Mouse (Mus musculus): ENCODE data around the gene Pcyox1.

Gene Pcyox1

DNA sequence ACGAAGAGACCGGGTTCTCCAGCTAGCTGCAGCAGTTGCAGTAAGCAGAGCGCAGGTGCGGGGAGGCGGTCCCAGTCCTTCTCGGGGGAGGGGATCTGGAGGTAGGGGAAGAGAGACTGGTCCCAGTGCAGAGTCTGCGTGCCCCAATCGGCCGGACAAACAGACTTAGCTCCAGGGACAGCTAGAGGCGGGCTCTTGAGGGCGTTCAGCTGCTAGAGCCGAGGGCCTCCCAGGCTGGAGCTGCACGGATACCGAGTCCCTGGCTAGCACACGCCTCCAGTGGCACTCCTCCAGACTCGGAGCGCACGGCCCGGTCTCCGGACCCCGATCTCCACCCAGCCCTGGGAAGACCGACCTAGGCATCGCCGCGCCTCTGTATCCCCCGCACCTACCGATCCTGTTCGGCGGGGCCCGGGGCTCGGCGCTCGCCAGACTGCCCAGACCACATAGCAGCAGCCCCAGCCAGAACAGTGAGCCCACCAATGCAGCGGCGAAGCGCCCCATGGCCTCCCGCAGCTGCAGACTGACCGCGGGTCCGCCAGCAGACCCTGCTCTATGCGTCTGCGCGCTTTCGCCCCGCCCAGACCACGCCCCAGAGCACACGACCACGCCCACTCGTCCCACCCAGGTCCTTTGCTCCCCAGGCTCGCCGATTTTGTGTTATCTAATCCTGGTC is at the start of gene Pcyox1:
Pcyox1 (minus strand) TSS at position 574 of the 676 bp plus-strand sequence.
- in situ Hi-C loops (cut with MboI, MseI), result loop anchor here (10.0 kb wide), 1 partner anchor 1038 kb away; no protein-coding TSS in a partner anchor

DNA sequence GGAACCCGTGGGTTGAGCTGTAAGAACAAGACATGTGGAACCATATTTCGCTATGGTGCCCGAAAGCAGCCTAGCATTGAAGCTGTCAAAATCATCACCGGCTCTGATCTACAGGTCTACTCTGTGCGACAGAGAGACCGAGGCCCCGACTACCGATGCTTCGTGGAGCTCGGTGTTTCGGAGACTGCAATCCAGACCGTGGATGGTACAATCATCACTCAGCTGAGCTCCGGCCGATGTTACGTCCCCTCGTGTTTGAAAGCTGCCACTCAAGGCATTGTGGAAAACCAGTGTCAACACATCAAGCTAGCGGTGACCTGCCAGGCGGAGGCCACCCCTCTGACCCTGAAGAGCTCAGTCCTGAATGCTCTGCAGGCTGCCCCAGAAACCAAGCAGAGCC is 48.6 kb upstream of the Pcyox1 start:
- in situ Hi-C loops (cut with MboI, MseI), result no loop called here

- in situ Hi-C loops (cut with MboI, MseI), result no loop called here
These were observed 44.6 kb upstream of the Pcyox1 start for GRCm38 (mm10) chr6:86441571-86441970.

- in situ Hi-C loops (cut with MboI, MseI), result no loop called here
These were observed 42.6 kb upstream of the Pcyox1 start for GRCm38 (mm10) chr6:86439531-86439930.

- in situ Hi-C loops (cut with MboI, MseI), result no loop called here
These were observed 42.2 kb upstream of the Pcyox1 start for GRCm38 (mm10) chr6:86439119-86439496.

GRCm38 (mm10) chr6:86438272-86439118 is 41.5 kb upstream of the Pcyox1 start, which contains the start of gene C87436:
C87436 (plus strand) TSS chr6:86438374.
- in situ Hi-C loops (cut with MboI, MseI), result no loop called here

DNA sequence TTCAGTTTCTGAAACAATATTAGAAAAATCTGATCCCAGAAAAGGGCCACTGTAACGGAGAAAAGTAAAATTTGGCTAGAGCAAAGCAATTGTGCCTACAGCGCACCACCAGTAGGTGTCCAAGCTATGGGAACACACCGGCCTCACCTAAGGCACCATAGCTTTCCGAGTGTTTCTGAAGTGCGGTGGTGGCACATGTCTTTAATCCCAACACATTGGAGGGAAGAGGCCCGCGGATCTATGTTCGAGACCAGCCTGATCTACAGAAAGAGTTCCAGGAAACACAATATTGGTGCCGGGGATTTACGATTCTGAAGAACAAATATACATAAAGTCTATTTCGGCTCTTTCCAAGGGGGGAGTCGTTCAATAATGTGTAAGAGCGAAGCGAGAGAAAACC is 40.8 kb upstream of the Pcyox1 start:
- in situ Hi-C loops (cut with MboI, MseI), result no loop called here

DNA sequence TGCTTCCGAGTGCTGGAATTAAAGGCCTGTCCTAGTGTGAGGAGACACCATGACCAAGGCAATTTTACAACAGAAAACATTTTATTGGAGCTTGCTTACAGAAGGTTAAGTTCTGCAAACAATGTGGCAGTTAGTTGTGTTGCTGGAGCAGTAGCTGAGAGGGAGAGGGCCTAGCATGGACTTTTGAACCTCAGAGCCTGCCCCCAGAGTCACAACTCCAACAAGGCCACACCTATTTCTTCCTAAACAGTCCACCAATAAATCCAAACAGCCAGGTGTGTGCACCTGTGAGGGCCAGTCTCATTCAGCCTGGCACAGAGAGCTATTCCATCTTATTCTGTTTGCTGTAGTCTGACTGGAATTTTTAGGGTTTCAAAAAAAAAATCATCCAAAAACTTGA is 36.7 kb upstream of the Pcyox1 start:
- in situ Hi-C loops (cut with MboI, MseI), result no loop called here

DNA sequence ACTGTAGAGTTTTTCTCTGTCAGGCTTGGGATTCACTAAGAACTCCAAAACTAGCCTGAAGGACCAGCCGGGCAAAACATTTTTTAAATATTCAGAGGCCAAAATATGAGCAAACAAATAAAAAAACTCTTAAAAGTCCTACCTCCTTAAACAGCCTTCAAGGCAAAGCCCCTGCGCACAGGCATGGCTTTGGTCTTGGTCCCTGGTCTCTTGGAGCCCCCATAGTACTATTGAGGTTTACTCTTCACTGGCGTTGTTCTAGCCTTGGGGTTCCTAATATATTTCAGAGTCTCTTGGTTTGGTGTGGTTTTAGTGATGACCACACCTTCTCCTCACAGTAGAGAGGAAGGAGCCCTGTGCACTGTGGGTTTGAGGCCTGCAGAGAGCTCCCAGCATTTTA is 34.6 kb upstream of the Pcyox1 start:
- in situ Hi-C loops (cut with MboI, MseI), result no loop called here

DNA sequence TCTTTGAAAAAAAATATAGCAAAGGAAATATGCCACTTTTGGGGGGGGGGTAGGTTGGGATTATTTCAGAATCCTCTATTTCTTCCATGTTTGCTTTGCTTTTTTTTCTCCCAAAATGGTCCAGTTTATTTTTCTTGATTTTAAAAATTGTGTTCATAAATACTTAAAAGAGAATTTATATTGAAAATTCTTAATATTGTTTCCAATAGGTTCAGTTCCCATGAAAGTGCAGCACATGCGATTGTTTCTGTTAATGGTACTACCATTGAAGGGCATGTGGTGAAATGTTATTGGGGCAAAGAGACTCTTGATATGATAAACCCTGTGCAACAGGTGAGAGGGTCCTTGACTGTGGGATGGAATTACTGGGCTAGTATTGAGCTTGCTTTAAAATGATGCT is 29.4 kb upstream of the Pcyox1 start, which contains the start of gene Gm44790:
Gm44790 (plus strand) TSS at position 301 of the 400 bp plus-strand sequence.
- in situ Hi-C loops (cut with MboI, MseI), result no loop called here

GRCm38 (mm10) chr6:86420491-86420890 is 23.5 kb upstream of the Pcyox1 start:
- in situ Hi-C loops (cut with MboI, MseI), result no loop called here

GRCm38 (mm10) chr6:86419239-86419638 is 22.3 kb upstream of the Pcyox1 start:
- in situ Hi-C loops (cut with MboI, MseI), result no loop called here

GRCm38 (mm10) chr6:86418711-86419110 is 21.8 kb upstream of the Pcyox1 start:
- in situ Hi-C loops (cut with MboI, MseI), result no loop called here

GRCm38 (mm10) chr6:86406306-86406705 is 9.4 kb upstream of the Pcyox1 start:
- in situ Hi-C loops (cut with MboI, MseI), result no loop called here

- in situ Hi-C loops (cut with MboI, MseI), result no loop called here
These were observed 8.0 kb upstream of the Pcyox1 start for GRCm38 (mm10) chr6:86404996-86405395.

DNA sequence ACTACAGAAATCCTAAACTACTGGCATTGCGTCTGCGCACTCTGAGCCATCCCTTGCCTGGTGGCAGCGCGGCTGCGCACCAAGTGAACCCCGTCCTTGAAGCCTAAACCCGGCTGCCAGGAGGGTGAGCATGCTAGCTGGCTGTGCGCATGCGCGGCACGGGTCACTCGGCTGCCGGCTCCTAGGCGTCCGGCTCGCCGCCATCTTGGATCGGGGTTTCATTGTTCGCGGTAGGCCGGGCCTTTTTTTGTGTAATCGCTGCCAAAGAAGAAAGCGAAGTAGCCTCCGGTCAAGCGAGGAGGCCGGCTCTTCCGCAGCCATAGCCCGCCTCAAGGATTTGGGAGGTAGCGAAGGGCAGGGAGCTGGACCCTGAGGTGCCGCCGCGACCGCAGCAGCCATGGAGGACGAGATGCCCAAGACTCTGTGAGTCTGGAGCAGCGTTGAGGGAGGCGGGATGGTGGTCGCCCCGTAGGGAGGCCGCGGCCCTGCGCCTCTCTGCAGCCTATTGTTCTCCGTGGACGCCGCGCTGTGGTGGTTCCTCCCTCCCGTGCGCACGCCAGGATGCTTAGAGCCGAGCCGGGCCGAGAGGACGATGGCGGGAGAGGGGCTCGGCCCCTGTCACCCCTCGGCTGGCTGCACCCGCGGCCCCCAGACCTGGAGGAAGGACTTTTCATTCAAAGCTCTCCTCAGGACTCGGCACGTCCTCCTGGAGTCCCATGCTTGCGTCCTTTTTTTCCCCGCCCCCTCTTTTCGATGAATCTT is 7.3 kb upstream of the Pcyox1 start, which contains the start of gene Tia1:
Tia1 (plus strand) TSS at position 120 of the 762 bp plus-strand sequence.
- in situ Hi-C loops (cut with MboI, MseI), result no loop called here

DNA sequence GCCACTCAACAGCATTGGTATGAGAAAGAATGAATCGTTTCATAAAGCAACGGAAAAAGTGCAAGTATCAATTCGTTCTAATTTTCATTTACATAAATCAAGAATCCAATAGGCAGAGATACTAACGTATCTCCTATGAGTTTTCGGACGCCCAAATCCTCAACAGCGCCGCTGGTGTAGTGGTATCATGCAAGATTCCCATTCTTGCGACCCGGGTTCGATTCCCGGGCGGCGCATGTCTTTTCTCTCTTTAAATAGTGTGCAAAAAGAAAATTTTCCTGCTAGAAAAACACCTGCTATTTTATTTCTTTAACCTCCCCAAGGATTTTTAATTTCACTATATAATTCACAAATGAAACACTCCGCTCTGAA is 6.8 kb upstream of the Pcyox1 start:
- in situ Hi-C loops (cut with MboI, MseI), result no loop called here

- in situ Hi-C loops (cut with MboI, MseI), result no loop called here
These were observed 6.0 kb upstream of the Pcyox1 start for GRCm38 (mm10) chr6:86402681-86403607.

GRCm38 (mm10) chr6:86400972-86401371 is 4.0 kb upstream of the Pcyox1 start:
- in situ Hi-C loops (cut with MboI, MseI), result no loop called here

DNA sequence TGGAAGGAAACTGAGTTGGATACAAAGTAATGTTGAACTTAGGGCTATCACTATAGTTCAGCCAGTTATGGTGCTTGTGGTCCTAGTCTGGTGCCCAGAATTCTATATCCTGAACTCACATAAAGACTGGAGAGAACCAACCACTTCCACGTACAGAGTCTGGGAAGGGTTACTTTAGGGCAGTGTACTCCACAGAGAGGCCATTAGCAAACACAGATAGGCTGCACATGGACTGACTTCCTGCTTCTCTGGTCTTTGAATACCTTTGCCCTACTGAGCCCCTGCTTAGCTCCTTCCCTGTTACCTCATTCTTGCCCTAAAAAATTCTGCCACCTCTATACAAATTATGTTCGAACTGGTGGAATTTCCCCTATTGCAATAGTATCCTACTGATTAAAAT is 3.0 kb upstream of the Pcyox1 start:
- in situ Hi-C loops (cut with MboI, MseI), result loop anchor here (10.0 kb wide), 1 partner anchor 1035 kb away; no protein-coding TSS in a partner anchor

DNA sequence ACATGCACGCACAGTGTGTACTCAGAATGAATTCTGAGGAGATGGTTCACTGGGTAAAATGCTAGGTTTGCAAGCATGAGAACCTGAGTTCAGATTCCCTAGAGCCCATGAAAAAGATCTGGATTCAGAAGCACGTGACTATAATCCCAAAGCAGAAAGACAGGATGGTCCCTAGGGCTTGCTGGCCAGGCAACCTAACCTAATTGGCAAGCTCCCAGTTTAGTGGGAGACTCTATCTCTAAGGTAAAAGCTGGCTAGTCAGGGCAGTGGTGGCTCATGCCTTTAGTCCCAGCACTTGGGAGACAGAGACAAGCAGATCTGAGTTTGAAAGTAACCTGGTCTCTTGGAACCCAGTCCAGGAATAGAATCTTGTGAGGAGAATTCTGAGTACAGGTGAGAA is 2.0 kb upstream of the Pcyox1 start:
- in situ Hi-C loops (cut with MboI, MseI), result loop anchor here (10.0 kb wide), 1 partner anchor 1036 kb away; no protein-coding TSS in a partner anchor

Measured in T-helper 1 cell (primary cell).